Mouse (Mus musculus) intestine, postnatal 0 days (tissue): ENCODE results near the gene Sh3bp5. TPM values are rescaled to one million over a fixed set of nuclear protein-coding genes. Genes with fewer than 3 reads are reported as not detected.
A peak's percentile ranks its signal among the peaks of the same experiment; 100 is the strongest.

Experiments used
- ATAC-seq: fragments of 200-750 bp; cut with Nextera tagmentation; 2 replicates; pipeline ENCODE4 v1.8.0; 2017; ENCODE audit warnings: mild to moderate bottlenecking, moderate TSS enrichment, moderate library complexity
- H3K27ac ChIP-seq: fragments of 300-500 bp; sonication (generic); 2 replicates; pipeline ENCODE4 v1.5.1; 2014; ENCODE audit warnings: mild to moderate bottlenecking, low read depth, low read length, moderate library complexity
- H3K27me3 ChIP-seq: fragments of 300-500 bp; sonication (generic); replicated peaks from 2 replicates; pipeline ENCODE4 v1.6.1; 2014; ENCODE audit warnings: low read length, mixed read lengths; ENCODE audit not compliant: control insufficient read depth, insufficient read depth
- H3K36me3 ChIP-seq: fragments of 300-500 bp; sonication (generic); 2 replicates; pipeline ENCODE4 v1.6.1; 2014; ENCODE audit warnings: mild to moderate bottlenecking, moderate library complexity; ENCODE audit not compliant: control insufficient read depth, insufficient read depth
- H3K4me1 ChIP-seq: fragments of 300-500 bp; sonication (generic); replicated peaks from 2 replicates; pipeline ENCODE4 v1.6.1; 2014; ENCODE audit warnings: antibody characterized with exemption, low read length, mixed read lengths; ENCODE audit not compliant: control insufficient read depth, insufficient read depth
- H3K4me2 ChIP-seq: fragments of 300-500 bp; sonication (generic); replicated peaks from 2 replicates; pipeline ENCODE4 v1.6.1; 2014; ENCODE audit warnings: low read depth, mild to moderate bottlenecking, moderate library complexity
- H3K4me3 ChIP-seq: fragments of 300-500 bp; sonication (generic); 2 replicates; pipeline ENCODE4 v1.5.1; 2014; ENCODE audit warnings: low read depth, low read length
- H3K9ac ChIP-seq: fragments of 300-500 bp; sonication (generic); 2 replicates; pipeline ENCODE4 v1.6.1; 2014; ENCODE audit warnings: mild to moderate bottlenecking, low read depth, low read length
- H3K9me3 ChIP-seq: fragments of 300-500 bp; sonication (generic); 2 replicates; pipeline ENCODE4 v1.6.1; 2016; ENCODE audit warnings: mixed run types; ENCODE audit not compliant: control insufficient read depth
- CTCF ChIP-seq: sonication (generic); IDR thresholded peaks from 2 replicates; pipeline ENCODE4 v1.5.1; 2016; ENCODE audit warnings: low read depth, mild to moderate bottlenecking, control low read depth, antibody characterized with exemption, moderate library complexity
- WGBS: fragments of 180-500 bp; shearing (Covaris S2); extraction: QIAGEN DNeasy Blood & Tissue Kit; methylation state at CpG from one replicate; pipeline ENCODE4 v1.1.7; 2014; 5-methylcytosine and 5-hydroxymethylcytosine counted together
- polyA plus RNA-seq: library from polyadenylated mRNA; unstranded; fragments of >200 nt; fragmentation: Nextera tagmentation; extraction: Ambion mirVana; gene quantifications from 2 replicates; pipeline ENCODE4 v1.2.1, GENCODE M21; 2015

Gene Sh3bp5
- polyA plus RNA-seq, 1 experiment from 2014 or later = 12.4 TPM

- Histone ChIP-seq H3K9me3 (no peaks in the 10 kb centered on the region), H3K4me2 (peak overlapping the region; percentile 42; the same call in 1 of the 2 replicates), H3K36me3 (no peaks in the 10 kb centered on the region), H3K4me3 (no peak overlapping the region), H3K27ac (no peak overlapping the region; the same call in 1 of the 2 replicates), H3K9ac (no peak overlapping the region), H3K4me1 (peaks cover 12% of the 10 kb centered on the region; the same call in 1 of the 2 replicates), H3K27me3 (no peaks in the 10 kb centered on the region)
- WGBS = 16% methylated on average over 5 of the region's 5 CpGs
- peak; percentile 52 for ATAC-seq
- no peak for TF ChIP-seq CTCF
These were observed 6.9 kb downstream of the Sh3bp5 start for GRCm38 (mm10) chr14:31429004-31429395.

GRCm38 (mm10) chr14:31428211-31429003 lies 7.5 kb downstream of the Sh3bp5 start:
- Histone ChIP-seq H3K4me2 (peak overlapping the region; percentile 42; the same call in 1 of the 2 replicates), H3K27me3 (no peaks in the 10 kb centered on the region), H3K27ac (no peak overlapping the region), H3K4me3 (no peak overlapping the region), H3K9ac (no peak overlapping the region), H3K4me1 (peaks cover 12% of the 10 kb centered on the region), H3K36me3 (no peaks in the 10 kb centered on the region), H3K9me3 (no peaks in the 10 kb centered on the region)
- TF ChIP-seq CTCF = no peak
- 34% methylated on average over 15 of the region's 15 CpGs for WGBS
- ATAC-seq = peak; percentile 39; the same call in 1 of the 2 replicates

GRCm38 (mm10) chr14:31422961-31423791 lies 12.7 kb downstream of the Sh3bp5 start:
- no peak for ATAC-seq
- H3K4me3 ChIP-seq = no peak overlapping the region
- no peak overlapping the region for H3K9ac ChIP-seq
- no peak overlapping the region for H3K27ac ChIP-seq
- H3K36me3 ChIP-seq = no peaks in the 10 kb centered on the region
- H3K27me3 ChIP-seq = no peaks in the 10 kb centered on the region
- H3K9me3 ChIP-seq = no peaks in the 10 kb centered on the region
- H3K4me1 ChIP-seq = peaks cover 4% of the 10 kb centered on the region
- no peak overlapping the region for H3K4me2 ChIP-seq
- WGBS = 57% methylated on average over 11 of the region's 11 CpGs
- no peak for TF ChIP-seq CTCF

GRCm38 (mm10) chr14:31422395-31422794 lies 13.5 kb downstream of the Sh3bp5 start:
- no peak overlapping the region for H3K9ac ChIP-seq
- no peak overlapping the region for H3K4me3 ChIP-seq
- no peak for TF ChIP-seq CTCF
- ATAC-seq = no peak
- H3K27ac ChIP-seq = no peak overlapping the region
- H3K9me3 ChIP-seq = no peaks in the 10 kb centered on the region
- H3K4me1 ChIP-seq = no peaks in the 10 kb centered on the region; the same call in none of the 2 replicates
- H3K36me3 ChIP-seq = no peaks in the 10 kb centered on the region
- WGBS = 87% methylated on average over 5 of the region's 5 CpGs
- no peak overlapping the region for H3K4me2 ChIP-seq
- no peaks in the 10 kb centered on the region for H3K27me3 ChIP-seq

- no peak for TF ChIP-seq CTCF
- ATAC-seq = no peak
- 54% methylated on average over 18 of the region's 18 CpGs for WGBS
- Histone ChIP-seq H3K4me2 (no peak overlapping the region), H3K36me3 (no peaks in the 10 kb centered on the region), H3K9me3 (no peaks in the 10 kb centered on the region), H3K4me1 (no peaks in the 10 kb centered on the region; the same call in none of the 2 replicates), H3K27me3 (no peaks in the 10 kb centered on the region), H3K9ac (no peak overlapping the region), H3K27ac (no peak overlapping the region), H3K4me3 (no peak overlapping the region)
These were observed 14.2 kb downstream of the Sh3bp5 start for GRCm38 (mm10) chr14:31421509-31422295.

GRCm38 (mm10) chr14:31420985-31421384 lies 14.9 kb downstream of the Sh3bp5 start:
- H3K27ac ChIP-seq = no peak overlapping the region
- no peak overlapping the region for H3K9ac ChIP-seq
- H3K4me2 ChIP-seq = no peak overlapping the region
- no peak for TF ChIP-seq CTCF
- H3K9me3 ChIP-seq = no peaks in the 10 kb centered on the region
- H3K4me1 ChIP-seq = no peaks in the 10 kb centered on the region; the same call in none of the 2 replicates
- WGBS = 55% methylated on average over 7 of the region's 7 CpGs
- no peak overlapping the region for H3K4me3 ChIP-seq
- H3K36me3 ChIP-seq = no peaks in the 10 kb centered on the region
- no peaks in the 10 kb centered on the region for H3K27me3 ChIP-seq
- ATAC-seq = no peak
